Mouse (Mus musculus) heart, postnatal 36 days (tissue): ENCODE measurements around the gene Schip1. TPM values are rescaled to one million over a fixed set of nuclear protein-coding genes. Genes with fewer than 3 reads are reported as not detected.
"Not testable (repeated sequence)": the region's sequence is repeated elsewhere in the genome, so short reads cannot be mapped to it uniquely, and the experiment has no call there.

Experiments
- DNase-seq, 2 experiments: peaks; one replicate each; pipeline ENCODE4 v3.0.0; 2021 to 2022
- intact Hi-C: fragments of 180-260 bp; cut with DNase I; formaldehyde crosslinking; loops from one replicate; pipeline ENCODE4 v1.15.1; 2025
- total RNA-seq, 2 experiments: library from RNA; stranded (reverse); gene quantifications; 2 replicates each; pipeline ENCODE4 v1.2.3; 2021

Gene Schip1
- 100 to 1,000 TPM; 178 to 194 TPM for total RNA-seq

DNA sequence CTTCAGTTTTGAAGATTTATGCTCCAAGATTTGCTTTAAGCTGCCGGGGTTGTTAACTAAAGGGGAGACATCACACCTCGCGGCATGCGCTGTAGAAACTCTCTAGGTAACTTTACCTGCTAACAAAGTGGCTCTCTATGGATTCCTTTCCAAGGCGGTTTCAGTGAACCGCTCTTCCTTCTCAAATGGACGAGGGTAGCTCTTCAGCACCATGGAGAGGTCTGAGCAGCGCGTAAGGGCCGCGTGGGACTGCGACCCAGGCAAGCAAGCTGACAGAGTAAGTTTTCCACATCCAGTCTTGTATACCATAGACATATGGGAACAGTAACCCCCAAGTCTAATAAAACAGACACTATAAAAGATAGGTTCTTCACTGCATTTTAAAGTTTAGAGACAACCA lies at the start of gene Schip1:
Gene Schip1 (plus strand): TSS at position 72 of the 400 bp plus-strand sequence.
- intact Hi-C loops: no loop called here

DNA sequence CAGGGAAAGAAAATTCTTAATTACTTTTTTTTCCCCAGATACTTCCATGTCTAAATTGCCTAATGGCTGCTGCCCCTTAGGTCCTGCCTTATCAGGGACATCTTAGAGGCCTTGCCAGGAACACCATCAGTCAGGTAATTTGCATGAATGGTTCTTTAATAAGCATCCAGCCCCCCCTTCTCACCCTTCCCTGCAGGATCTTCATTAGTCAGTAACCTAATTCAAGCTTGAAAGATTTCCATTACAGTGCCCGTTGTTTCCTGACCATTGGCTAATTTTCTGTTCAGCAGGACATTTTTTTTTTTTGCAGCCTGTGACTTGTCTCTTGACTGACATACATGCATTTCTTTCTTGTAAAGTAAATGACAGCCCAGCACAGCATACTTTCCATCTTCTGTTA lies 48.8 kb upstream of the Schip1 start:
- intact Hi-C loops: no loop called here
- DNase-seq: no peak

More for the DNA sequence above, at the start of gene Schip1:
- peak; percentile 7 to 29 for DNase-seq

DNA sequence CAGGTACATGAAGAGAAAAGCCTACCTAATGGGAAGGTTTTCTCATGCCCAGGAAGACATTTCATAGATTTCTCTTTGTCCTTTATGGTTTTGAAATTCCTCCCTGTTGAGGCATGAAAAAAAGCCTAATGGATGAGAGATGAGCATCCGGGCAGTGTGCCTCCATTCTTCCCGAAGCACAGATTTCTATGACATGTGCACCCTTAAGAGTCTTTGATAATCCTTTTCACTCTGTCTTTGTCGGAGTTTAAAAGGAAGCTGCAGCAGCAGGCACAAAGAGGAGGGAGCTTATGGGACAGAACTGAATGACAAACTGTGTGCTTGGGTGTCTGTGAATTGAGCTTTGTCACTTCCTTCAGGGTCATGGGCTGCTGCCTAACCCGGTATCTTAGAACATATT lies 45.2 kb upstream of the Schip1 start:
- DNase-seq: no peak
- intact Hi-C loops: no loop called here

DNA sequence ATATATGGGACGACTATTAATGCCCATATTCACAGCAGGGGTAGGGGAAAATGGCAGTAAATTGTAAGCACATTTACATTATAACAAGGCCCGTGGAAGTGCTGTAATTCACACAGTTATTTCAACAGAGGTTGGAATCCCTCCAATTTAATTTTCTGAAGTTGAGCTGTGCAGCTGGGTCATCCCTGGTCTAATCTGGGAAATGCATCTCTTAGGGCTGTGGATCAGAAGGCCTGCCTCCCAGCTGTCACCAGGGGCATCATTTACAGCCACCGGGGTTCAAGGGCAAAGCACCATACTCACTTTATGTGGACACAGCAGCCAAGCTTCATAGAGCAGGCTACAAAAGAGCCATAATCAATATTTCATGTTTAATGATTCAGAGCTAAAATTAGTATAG lies 28.5 kb upstream of the Schip1 start:
- DNase-seq: no peak
- intact Hi-C loops: no loop called here

DNA sequence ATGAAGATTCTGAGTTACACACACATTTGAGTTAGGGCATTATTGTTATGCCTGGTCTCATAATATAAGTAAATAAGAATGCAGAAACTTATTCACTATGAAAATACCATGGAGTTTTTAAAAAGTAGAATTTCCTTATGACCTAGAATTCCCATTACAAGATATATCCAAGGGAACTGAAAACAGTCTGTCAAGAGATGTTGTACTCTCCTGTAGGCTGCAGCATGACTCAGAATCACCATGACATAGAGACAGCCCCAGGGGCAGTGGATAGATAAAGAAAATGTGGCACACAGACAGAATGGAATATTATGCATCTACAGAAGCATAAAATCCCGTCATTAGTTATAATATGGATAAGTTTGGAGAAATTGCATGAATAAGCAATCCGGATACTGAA lies 21.7 kb upstream of the Schip1 start:
- intact Hi-C loops: no loop called here
- no peak for DNase-seq

DNA sequence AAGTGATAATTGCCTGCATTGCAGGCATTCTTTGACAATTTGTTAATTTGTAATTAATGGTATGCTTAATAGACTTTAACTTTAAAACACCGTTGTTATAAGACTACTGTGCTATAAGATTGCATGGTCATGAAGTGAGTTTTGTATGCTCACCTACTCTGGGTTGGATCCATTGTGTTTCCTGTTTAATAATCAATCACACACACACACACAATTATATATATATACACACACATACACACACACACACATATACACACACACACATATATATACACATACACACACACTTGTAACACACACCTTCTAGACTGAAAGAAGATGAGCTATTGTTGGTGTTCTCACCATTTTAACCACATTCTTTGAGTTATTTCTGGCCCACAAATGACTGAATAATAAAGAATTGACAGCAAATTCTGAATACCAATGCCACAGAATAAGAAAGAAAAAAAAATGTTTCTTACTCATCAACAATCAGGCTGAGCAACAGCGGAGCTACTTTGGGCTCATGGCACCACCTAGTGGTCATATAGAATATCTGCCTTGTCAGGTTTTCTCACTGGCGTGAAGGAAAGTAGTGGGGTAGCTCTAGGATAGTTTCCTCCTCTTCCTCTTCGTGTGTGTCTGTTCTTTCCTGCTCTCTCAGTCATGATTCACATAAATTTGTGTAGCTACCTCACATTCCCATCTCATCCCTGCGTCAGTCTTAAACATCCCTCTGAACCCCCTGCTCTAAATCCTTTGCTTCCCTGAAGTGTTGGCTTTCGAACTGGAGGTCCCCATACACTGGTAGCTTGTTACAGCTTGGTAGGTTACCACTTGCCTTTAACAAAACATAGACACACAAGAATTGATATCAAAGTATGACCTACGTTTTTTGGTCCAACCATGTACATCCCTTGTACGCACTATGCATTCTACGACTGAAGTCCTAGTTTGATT lies 18.9 kb upstream of the Schip1 start:
- peak; percentile 2 to 8 for DNase-seq
- intact Hi-C loops: loop anchor here (1.0 to 5.0 kb wide), 3 partner anchors 421 to 532 kb away; no protein-coding TSS in a partner anchor

DNA sequence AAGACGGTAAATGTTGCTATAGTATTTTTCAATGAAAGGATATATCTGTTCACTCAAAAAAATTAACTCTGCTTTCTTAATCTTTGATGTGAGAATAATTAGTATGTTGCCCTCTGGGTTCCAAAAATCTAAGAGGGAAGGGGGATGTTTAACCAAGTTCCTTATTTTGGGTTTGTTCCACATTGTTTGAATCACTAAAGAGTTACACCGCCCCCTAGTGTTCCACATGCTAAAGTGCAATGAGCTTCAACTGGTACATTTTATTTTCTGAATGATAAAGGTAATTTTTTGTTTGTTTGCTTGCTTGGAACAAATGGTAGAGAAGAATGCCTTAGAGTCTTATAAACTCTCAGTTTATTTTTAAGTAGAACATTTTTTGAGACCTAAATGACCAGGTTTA lies 11.1 kb upstream of the Schip1 start:
- intact Hi-C loops: loop anchor here (10.0 kb wide), 1 partner anchor 411 kb away; no protein-coding TSS in a partner anchor
- DNase-seq: no peak

DNA sequence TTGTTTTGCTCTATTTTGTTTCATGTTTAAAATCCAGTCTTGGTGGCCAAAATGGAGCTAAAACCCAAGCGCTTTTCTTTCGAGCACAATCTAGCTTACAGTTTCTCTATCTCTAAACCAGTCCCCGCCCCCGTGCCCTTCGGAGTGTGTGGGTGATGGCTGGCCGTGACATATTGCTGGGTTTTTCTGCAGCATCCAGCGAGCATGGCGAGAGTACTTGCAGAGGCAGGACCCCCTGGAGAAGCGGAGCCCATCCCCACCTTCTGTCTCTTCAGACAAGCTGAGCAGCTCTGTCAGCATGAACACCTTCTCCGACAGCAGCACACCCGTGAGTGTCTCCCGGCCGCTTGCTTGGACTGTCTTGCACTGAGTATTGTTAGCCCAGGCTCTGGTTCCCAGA lies 9.5 kb upstream of the Schip1 start:
- intact Hi-C loops: loop anchor here (5.0 to 10.0 kb wide), 2 partner anchors 410 to 562 kb away; no protein-coding TSS in a partner anchor
- DNase-seq: no peak

DNA sequence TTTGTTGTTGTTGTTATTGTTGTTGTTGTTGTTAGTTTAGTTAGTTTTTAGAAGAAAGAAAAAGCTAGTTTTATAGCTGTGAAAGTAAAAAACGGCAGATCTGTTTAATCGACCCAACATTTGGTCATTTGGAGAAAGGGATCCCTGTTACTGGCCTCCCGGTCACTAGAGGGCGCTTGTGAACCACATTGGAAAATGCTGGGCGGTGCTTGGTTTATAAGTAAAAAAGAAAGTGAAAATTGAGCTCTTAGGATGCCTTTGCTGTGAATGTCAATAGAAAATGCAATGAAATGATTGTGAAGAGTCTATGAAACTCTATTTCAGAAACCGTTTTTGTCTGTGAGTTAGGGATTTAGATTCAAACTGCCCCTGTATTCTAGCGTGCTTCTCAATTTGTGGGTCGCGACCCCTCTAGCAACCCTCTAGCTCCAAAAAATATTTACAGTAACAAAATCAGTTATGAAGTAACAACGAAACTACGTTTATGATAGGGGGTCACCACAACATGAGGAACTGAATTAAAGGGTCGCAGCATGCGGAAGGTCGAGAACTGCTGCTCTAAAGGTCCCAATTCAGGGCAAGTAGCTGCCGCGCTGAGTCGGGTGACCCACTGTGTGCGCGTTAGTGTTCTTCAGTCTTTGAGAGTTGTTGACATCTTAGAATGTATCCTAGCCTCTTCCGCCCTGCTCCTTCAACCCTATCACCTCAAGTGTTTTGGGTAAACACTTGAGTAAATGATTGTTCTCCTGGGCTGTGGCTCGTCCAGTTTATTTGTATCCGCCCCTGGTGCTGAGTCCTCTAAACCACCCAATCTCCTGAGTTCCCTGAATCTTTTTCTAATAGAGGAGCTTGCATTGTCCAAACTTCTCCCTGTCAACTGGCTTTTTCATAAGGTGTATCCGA lies 8.0 kb upstream of the Schip1 start:
- DNase-seq: peak; percentile 75 to 86
- intact Hi-C loops: loop anchor here (1.0 to 10.0 kb wide), 4 partner anchors 408 to 654 kb away; no protein-coding TSS in a partner anchor

DNA sequence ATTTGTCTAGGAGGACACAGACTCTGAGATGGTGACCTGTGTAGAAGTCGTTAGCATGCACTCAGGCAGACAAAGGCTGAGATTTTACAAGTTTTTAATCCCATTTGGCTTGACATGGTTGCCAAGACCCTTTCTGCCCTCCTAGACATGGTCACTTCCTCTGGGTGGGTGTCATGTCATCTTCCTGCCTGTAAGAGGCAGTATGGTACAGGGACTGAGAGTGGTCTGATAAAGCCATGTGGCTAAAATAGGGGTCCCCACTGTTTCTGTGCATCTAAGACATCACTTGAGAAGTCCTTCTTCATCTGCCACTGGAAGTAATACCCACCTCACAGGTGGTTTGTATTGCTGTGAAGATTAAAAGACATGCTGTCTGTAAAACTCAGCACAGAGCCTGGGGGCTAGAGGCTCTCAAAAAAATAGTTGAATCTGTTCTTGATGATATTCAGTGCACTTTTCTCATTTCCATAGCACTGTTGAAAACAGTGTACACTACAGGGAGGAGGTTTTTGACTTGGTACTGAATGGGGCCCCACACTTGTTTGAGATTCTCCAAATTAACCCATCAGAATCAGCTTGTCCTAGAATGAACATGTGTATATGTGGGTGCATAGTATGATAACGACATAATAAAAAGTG lies 5.3 kb upstream of the Schip1 start:
- intact Hi-C loops: loop anchor here (5.0 to 10.0 kb wide), 2 partner anchors 406 to 558 kb away; no protein-coding TSS in a partner anchor
- peak in 1 of 2 experiments; percentile 20 for DNase-seq

DNA sequence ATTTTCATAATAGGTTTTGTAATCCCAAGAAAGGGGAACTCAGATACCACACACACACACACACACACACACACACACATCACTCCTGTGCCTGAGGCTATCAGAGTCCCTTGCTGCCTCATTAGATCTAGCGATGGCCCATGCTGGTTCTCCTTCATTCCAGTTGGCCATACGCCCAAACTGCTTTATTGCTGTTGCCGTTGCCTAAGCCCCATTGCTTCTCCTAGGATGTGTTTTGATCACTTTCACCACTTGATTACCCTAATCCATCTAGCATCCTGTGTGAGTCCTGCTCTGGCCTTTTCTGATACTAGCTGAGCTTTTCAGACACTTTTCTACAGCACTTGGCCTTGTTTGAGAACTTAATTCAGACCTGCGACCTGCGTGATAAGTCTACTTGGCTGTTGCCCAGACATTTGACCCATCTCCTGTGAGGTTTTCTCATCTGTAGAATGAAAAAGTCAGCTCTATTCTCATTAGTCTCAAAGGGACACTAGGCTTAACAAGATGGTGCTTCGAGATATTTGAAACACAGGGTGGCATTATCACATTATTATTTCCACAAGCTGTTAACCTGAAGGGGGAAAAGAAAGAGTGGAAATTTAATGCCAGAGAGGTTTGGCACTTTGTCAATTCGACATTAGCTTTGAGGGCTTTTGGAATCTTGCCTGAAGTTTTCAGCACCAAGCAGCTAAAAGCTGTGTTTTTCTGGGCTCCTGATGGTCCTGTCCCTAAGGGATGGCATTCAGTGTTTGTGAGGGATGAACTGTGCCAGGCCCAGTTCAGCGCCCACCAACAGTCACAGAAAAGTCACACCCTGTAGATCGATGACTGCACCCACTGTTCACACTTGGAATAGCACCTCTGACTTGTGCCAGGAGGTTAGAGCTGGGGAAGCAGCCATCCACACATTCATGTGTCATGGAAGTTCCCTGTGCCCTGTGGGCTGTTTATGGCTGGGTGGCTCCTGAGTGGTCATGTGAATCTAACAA lies 7.1 kb downstream of the Schip1 start:
- DNase-seq: no peak
- intact Hi-C loops: no loop called here

DNA sequence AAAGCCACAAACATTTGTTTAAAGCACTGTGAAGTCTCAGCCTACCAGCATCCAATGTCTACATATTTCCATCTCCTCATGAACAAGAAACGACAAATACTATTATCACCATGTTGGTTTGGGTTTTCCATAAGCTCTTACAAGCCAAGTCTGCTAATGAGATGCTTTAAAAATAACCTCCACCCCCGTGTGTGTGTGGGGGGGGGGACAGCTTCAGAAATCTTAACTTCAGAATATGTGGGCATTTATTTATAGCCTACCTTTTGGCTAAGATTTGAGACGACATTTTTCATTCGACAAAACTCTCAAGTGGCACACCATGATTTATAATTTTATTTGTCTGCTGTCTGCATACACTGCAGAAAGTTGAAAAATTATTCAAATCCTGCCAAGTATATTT lies 12.8 kb downstream of the Schip1 start:
- no peak for DNase-seq
- intact Hi-C loops: no loop called here

DNA sequence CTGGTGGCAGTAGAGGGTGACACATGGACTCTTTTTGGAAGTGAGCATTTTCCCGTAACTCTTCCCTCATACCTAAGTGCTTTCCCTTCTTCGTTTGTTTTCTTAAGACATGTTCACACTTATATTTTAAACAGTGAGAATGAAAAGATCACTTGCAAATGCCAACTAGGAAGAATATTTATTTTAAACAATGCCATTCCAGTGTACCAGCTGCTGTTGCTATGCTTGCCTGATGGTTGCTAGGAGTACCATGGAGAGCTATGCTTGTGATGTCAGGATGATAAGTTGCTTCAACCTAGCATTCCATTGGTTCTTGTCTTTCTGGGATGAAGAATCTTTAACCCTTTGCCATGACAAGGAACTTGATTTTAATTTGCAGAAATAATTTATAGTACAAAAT lies 20.4 kb downstream of the Schip1 start:
- intact Hi-C loops: no loop called here
- DNase-seq: no peak

DNA sequence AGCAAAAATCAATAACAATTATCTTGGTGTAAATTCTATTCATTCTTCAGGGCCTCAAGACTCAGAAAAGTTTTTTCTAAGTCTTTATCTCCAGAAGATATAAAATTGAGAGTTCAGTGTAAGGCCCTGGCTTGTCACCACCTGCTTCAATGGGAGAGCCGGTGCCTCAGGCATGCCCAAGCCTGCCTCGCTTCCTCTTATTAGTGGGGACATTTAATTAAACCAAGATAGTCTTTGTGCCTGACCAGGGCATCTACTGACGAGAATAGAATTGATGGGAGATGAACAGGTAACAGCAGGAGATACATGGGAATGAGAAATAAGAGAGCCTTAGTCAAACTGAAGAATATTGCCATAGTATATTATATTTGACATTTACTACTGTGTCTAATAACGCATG lies 27.5 kb downstream of the Schip1 start:
- DNase-seq: no peak
- intact Hi-C loops: no loop called here

DNA sequence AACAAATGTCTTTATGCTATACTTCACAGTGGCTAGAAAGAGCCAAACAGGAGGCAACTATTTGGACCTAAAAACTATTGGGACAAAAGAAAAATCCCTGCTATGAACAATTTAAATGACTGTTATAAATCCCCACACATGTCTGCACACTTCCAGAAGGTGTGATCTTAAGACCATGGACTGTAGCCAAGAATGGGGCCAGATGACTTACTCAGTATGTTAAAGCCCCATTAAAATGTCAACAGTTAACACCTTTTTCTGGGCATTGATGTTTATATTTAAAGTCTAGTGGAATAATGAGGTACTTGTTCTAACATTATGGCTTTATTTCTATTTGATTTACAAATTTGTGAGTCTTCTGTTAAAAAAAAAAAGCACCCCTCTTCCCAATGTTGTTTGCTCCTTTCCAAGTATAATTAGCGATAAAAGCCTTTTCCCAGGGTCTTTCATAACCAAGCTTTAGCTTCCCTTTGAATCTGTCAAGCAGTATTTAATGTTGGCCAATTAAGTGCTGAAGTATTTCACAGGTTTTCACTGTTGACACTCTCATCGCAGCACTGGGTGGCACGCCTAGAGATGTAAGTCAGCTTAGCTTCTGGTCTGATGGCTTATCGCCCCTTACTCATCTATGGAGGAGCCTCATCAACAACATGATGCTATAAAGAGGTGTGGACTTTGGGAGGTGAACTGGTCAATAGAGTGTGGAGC lies 32.3 kb downstream of the Schip1 start:
- no peak for DNase-seq
- intact Hi-C loops: no loop called here

DNA sequence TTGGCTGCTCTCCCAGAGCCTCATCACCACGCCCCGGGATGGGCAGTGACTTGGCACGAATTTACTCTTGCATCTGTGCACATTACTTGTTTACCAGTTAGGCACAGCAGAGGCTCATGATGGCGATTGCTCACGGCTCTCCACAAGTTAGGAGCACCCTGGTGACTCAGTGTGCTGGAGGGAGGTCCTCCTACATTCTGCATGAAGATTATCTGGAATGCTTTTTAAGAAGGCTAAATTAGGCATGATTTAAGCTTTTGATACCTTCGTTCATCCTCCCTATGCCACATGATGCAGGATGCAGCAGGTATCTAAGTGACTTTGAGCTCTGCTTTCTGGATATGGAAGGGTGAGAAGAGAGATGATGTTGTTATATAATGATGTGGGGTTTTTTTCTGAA lies 35.0 kb downstream of the Schip1 start:
- DNase-seq, intact Hi-C loops: not testable (repeated sequence)

DNA sequence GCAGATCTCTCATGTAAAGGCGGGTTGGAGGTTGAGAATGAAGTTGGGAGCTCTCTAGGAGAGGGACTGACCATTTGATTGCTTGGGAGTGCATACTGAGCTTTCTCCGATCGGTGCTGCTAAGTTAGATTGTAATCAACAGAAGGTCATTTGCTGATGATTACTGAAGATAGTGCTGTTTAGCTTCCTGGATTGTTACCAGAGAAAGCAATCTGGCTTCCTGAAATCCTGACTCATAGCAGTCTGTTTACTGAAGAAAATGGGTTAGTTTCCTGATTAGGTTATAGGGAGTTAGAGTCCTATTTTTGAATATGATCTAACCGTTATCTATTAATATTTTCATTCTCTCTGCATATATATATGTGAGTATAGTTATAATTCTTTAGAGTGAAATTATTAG lies 36.7 kb downstream of the Schip1 start:
- intact Hi-C loops: no loop called here
- DNase-seq: no peak

DNA sequence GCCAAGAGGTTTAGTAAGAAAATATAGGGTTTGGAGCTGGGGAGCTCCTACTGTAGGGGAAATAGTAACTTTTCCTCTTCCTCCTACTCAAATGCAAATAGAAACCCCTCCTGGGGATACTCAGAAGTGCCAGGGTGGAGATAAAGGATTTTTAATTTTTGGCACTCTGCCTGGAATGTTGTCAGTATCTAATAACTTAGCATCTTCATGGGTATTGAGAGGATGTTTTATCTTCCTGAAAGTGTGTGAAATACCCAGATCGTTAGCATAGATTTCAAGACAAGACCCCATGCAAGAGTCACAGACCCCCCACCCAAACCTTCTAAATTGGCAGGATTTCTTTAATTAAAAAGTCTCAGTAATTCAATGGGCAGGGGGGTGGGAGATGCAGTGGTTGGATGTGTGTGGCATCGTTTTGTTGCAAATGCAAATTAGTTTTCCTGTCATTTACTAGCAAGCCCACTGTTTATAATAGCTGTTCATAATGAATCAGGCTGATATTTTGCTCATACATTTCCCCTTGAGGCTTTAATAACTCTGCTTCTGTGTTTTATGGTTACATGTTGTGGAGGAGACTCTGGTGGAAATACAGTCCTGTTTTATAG lies 40.6 kb downstream of the Schip1 start:
- intact Hi-C loops: no loop called here

More for the DNA sequence above, 40.6 kb downstream of the Schip1 start:
- DNase-seq: no peak
